Mouse (Mus musculus) heart, embryonic 14.5 days (tissue): ENCODE data around the gene Atraid. TPM values are rescaled to one million over a fixed set of nuclear protein-coding genes. Genes with fewer than 3 reads are reported as not detected.
A peak's percentile ranks its signal among the peaks of the same experiment; 100 is the strongest.
"Not testable (repeated sequence)": the region's sequence is repeated elsewhere in the genome, so short reads cannot be mapped to it uniquely, and the experiment has no call there.

ENCODE experiments used
- ATAC-seq: fragments of 200-750 bp; cut with Nextera tagmentation; 2 replicates; pipeline ENCODE4 v1.8.0; 2017; ENCODE audit warnings: low read depth, moderate TSS enrichment; ENCODE audit not compliant: insufficient number of reproducible peaks, insufficient read depth, low FRiP score
- H3K27ac ChIP-seq, 2 experiments: fragments of 200-500 bp in 1 of 2; fragments of 300-500 bp in 1 of 2; sonication (generic) in 1 of 2; replicated peaks in 1 of 2; 2 replicates each; pipeline ENCODE4 v1.5.1; 2012 to 2014; ENCODE audit warnings: low read depth in 2 of 2, low read length in 2 of 2, control low read depth in 1 of 2, mild to moderate bottlenecking in 1 of 2, mixed read lengths in 1 of 2; ENCODE audit not compliant: control insufficient read depth in 1 of 2, insufficient read depth in 1 of 2
- H3K27me3 ChIP-seq: fragments of 300-500 bp; sonication (generic); 2 replicates; pipeline ENCODE4 v1.6.1; 2014; ENCODE audit warnings: mild to moderate bottlenecking, low read length, control low read depth; ENCODE audit not compliant: control insufficient read depth, insufficient read depth
- H3K36me3 ChIP-seq: fragments of 300-500 bp; sonication (generic); 2 replicates; pipeline ENCODE4 v1.6.1; 2014; ENCODE audit warnings: mild to moderate bottlenecking, control low read depth, low read length, mixed read lengths; ENCODE audit not compliant: control insufficient read depth, insufficient read depth
- H3K4me1 ChIP-seq, 2 experiments: fragments of 200-500 bp in 1 of 2; fragments of 300-500 bp in 1 of 2; sonication (generic) in 1 of 2; 2 replicates each; pipeline ENCODE4 v1.6.1; 2012 to 2014; ENCODE audit warnings: low read length in 2 of 2, control low read depth in 1 of 2, mixed read lengths in 1 of 2; ENCODE audit not compliant: control insufficient read depth in 2 of 2, insufficient read depth in 2 of 2
- H3K4me2 ChIP-seq: fragments of 300-500 bp; sonication (generic); 2 replicates; pipeline ENCODE4 v1.6.1; 2014; ENCODE audit warnings: mild to moderate bottlenecking, low read length
- H3K4me3 ChIP-seq, 2 experiments: fragments of 200-500 bp in 1 of 2; fragments of 300-500 bp in 1 of 2; sonication (generic) in 1 of 2; 2 replicates each; pipeline ENCODE4 v1.5.1; 2012 to 2014; ENCODE audit warnings: low read length in 2 of 2, mild to moderate bottlenecking in 2 of 2, control low read depth in 1 of 2, low read depth in 1 of 2, moderate library complexity in 1 of 2; ENCODE audit not compliant: control insufficient read depth in 1 of 2, insufficient read depth in 1 of 2
- H3K9ac ChIP-seq: fragments of 300-500 bp; sonication (generic); 2 replicates; pipeline ENCODE4 v1.6.1; 2014; ENCODE audit warnings: mild to moderate bottlenecking, low read length
- H3K9me3 ChIP-seq: fragments of 300-500 bp; sonication (generic); 2 replicates; pipeline ENCODE4 v1.6.1; 2016; ENCODE audit warnings: low read length, control low read depth; ENCODE audit not compliant: control insufficient read depth
- WGBS: fragments of 180-500 bp; shearing (Covaris S2); extraction: QIAGEN DNeasy Blood & Tissue Kit; methylation state at CpG from one replicate; pipeline ENCODE4 v1.1.7; 2014; 5-methylcytosine and 5-hydroxymethylcytosine counted together
- polyA plus RNA-seq: library from polyadenylated mRNA; unstranded; fragments of >200 nt; fragmentation: Nextera tagmentation; extraction: Ambion mirVana; gene quantifications from 2 replicates; pipeline ENCODE4 v1.2.1, GENCODE M21; 2014

Atraid gene
- polyA plus RNA-seq, 1 experiment from 2014 or later = 156 TPM

DNA sequence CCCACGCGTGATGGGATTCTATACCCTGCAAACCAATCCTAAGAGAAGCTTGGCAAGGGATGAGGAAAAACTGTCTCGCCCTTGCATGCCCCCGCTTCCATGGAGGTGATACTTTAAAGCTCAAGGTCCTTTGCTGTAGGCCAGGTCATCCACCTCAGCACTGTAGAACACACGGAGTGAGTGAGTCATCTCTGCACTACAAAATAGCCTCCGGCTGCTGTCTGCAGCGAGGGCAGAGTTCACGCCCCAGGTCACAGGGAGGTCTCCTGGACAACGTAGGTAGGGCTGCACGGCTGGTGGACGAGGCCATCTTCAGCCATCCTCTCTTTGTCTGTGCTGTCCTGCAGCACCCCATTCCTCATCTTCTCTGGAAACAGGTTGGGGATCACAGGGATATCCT, 11.6 kb upstream of the Atraid start:
- H3K4me2 ChIP-seq, H3K27ac ChIP-seq, H3K4me3 ChIP-seq, ATAC-seq, H3K27me3 ChIP-seq, H3K9ac ChIP-seq, H3K9me3 ChIP-seq, H3K4me1 ChIP-seq: not testable (repeated sequence)
- H3K36me3 ChIP-seq = peaks cover 31% of the 10 kb centered on the region
- 80% methylated on average over 11 of the region's 11 CpGs for WGBS

GRCm38 (mm10) chr5:31038171-31038845, 9.8 kb upstream of the Atraid start:
- no peak overlapping the region for H3K27ac ChIP-seq
- peaks cover 47% of the 10 kb centered on the region for H3K36me3 ChIP-seq
- no peaks in the 10 kb centered on the region for H3K27me3 ChIP-seq
- H3K9ac ChIP-seq = no peak overlapping the region
- peaks cover 2 to 4% of the 10 kb centered on the region in 2 experiments; a peak in 1 of 4 replicates for H3K4me1 ChIP-seq
- no peaks in the 10 kb centered on the region for H3K9me3 ChIP-seq
- H3K4me3 ChIP-seq = no peak overlapping the region
- H3K4me2 ChIP-seq = no peak overlapping the region
- WGBS = 83% methylated on average over 7 of the region's 7 CpGs
- ATAC-seq = no peak

DNA sequence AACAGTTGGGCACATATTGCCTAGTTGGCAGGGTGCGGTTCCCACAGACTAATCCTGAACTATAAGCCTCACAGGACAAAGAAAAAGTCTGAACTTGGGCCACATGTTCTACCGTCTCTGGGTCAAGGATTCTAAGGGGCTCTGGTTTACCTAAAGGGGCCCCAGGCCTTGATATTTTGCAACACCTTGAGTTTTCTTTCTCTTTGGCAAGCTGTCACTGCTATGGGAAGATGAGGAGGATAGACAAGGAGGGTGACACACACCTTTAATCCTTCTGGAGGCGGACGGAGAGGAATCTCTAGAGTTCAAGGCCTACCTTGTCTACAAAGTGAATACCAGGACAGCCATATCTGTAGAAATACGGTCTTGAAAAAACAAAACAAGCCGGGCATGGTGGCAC, 1.7 kb upstream of the Atraid start:
- no peak overlapping the region for H3K4me2 ChIP-seq
- 89% methylated on average over 6 of the region's 6 CpGs for WGBS
- peaks cover 25% of the 10 kb centered on the region for H3K36me3 ChIP-seq
- no peak overlapping the region for H3K4me3 ChIP-seq
- no peak overlapping the region for H3K9ac ChIP-seq
- H3K9me3 ChIP-seq = no peaks in the 10 kb centered on the region
- no peaks in the 10 kb centered on the region for H3K27me3 ChIP-seq
- H3K4me1 ChIP-seq = 0 out of 4 replicates have a peak, but pooled peaks cover 0 to 5% of the 10 kb centered on the region in 2 experiments
- H3K27ac ChIP-seq = no peak overlapping the region
- no peak for ATAC-seq

DNA sequence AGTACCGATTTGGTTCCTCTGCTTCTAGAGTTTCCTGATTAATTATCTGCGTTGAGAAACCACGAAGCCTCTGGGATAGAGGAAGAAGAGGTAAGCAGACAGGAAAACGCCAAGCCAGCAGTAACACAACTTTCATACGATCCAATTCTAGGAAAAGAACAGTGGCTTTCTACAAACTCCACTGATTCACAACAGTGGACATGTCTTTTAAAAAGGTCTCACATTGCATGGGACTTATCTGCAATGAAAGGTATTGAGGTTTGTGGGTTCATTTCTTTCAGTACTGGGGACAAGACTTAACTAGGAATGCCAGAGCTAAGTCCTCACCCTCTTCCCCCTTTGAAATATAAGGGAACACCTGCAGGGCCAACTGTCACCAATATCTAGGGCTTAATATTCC, 1.0 kb upstream of the Atraid start:
- H3K4me2 ChIP-seq = peak overlapping the region; percentile 89
- WGBS = 80% methylated on average over 5 of the region's 5 CpGs
- H3K4me1 ChIP-seq = 0 out of 4 replicates have a peak, but pooled peaks cover 0 to 5% of the 10 kb centered on the region in 2 experiments
- no peaks in the 10 kb centered on the region for H3K27me3 ChIP-seq
- H3K9me3 ChIP-seq = no peaks in the 10 kb centered on the region
- H3K36me3 ChIP-seq = peaks cover 22% of the 10 kb centered on the region
- no peak overlapping the region for H3K27ac ChIP-seq
- no peak for ATAC-seq
- peak overlapping the region; percentile 92 for H3K9ac ChIP-seq
- H3K4me3 ChIP-seq = peak overlapping the region in 1 of 2 experiments; percentile 74; a peak in 2 of 4 replicates

DNA sequence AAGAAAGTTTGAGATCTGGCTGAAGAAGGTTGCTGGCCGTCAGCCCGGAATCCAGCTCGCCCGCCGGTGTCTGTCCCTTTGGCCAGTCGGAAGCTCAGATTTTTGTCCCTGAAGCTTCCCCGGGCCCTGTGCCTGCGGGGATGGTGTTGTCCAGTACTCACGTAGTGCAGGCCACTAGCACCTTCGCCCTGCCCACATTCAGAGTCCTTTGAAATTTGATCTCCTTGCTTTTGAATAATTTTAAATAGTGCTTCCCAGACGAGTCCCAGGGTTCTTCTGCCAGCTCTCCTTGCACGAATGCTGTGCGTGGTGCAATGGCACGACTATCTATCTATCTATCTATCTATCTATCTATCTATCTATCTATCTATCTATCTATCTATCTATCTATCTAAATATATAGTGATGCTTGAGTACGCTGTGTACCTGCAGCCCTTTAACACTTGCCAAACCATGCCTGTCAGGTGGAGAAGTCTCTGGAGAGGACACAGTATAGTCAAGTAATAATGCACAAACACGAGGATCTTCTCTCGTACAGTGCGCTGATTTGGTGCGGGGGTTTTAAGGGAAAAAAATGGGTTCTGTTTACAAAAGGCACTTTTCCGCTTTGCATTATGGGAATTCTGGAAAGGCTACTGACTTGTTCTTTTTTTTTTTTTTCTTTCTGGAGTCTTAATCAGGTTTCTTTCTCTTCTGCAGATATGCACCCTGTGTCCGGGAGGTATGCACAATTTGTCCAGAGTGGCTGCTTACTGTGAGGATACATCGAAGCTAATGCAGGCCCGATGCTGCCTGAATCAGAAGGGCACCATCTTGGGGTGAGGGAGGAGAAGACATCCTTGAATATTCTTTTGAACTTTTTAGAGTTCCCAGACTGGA, 890 bp downstream of the Atraid start, which contains the start of gene Slc5a6:
Gene Slc5a6 (minus strand): TSS at position 162 of the 879 bp plus-strand sequence.
- WGBS = under 1% methylated on average over 23 of the region's 23 CpGs
- no peaks in the 10 kb centered on the region for H3K27me3 ChIP-seq
- peak; percentile 41 for ATAC-seq
- no peaks in the 10 kb centered on the region for H3K9me3 ChIP-seq
- peak within 1 kb of the TSS; percentile 92 for H3K9ac ChIP-seq
- H3K36me3 ChIP-seq = peaks cover 19% of the 10 kb centered on the region
- peak within 1 kb of the TSS; percentile 98 to 99 for H3K27ac ChIP-seq
- peaks cover 0 to 8% of the 10 kb centered on the region in 2 experiments; a peak in 2 of 4 replicates for H3K4me1 ChIP-seq
- peak within 1 kb of the TSS; percentile 69 to 74 for H3K4me3 ChIP-seq
- H3K4me2 ChIP-seq = peak within 1 kb of the TSS; percentile 89

GRCm38 (mm10) chr5:31050427-31050826, 2.3 kb downstream of the Atraid start:
- Histone ChIP-seq H3K36me3 (peaks cover 12% of the 10 kb centered on the region), H3K9ac (no peak overlapping the region), H3K27ac (no peak overlapping the region), H3K27me3 (no peaks in the 10 kb centered on the region), H3K4me3 (no peak overlapping the region), H3K4me2 (no peak overlapping the region), H3K9me3 (no peaks in the 10 kb centered on the region), H3K4me1 (peaks cover 3 to 14% of the 10 kb centered on the region in 2 experiments; a peak in 3 of 4 replicates)
- no peak for ATAC-seq

DNA sequence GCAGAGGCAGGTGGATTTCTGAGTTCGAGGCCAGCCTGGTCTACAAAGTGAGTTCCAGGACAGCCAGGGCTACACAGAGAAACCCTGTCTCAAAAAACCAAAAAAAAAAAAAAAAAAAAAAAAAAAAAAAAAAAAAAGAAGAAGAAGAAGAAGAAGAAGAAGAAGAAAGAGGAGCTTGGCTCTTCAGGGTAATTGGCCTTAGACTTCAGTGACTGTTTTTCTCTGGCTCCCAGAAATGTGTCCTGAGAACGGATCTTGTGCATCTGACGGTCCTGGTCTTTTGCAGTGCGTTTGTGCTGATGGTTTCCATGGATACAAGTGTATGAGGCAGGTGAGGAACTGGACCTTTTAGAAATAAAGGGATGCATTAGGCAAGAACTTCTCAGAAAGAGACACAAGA, 5.6 kb downstream of the Atraid start:
- not testable (repeated sequence) for H3K27me3 ChIP-seq, ATAC-seq, H3K9me3 ChIP-seq
- Histone ChIP-seq H3K4me2 (peak overlapping the region; percentile 76), H3K4me1 (peaks cover 3 to 16% of the 10 kb centered on the region in 2 experiments; a peak in 3 of 4 replicates), H3K9ac (peak overlapping the region; percentile 76; the same call in 1 of the 2 replicates), H3K4me3 (peak overlapping the region in 1 of 2 experiments; percentile 51; a peak in 1 of 4 replicates), H3K36me3 (peaks cover 24% of the 10 kb centered on the region), H3K27ac (peak overlapping the region in 1 of 2 experiments; percentile 59; a peak in 1 of 4 replicates)
- 68% methylated on average over 4 of the region's 4 CpGs for WGBS
